Mouse (Mus musculus) megakaryocyte, adult 5-6 weeks (primary cell): ENCODE results near the gene Ttc7. TPM values are rescaled to one million over a fixed set of nuclear protein-coding genes. Genes with fewer than 3 reads are reported as not detected.

Experiments
- ATAC-seq: 2 replicates; pipeline ENCODE4 v1.8.0; 2016; ENCODE audit warnings: mild to moderate bottlenecking, inconsistent platforms; ENCODE audit not compliant: poor library complexity, severe bottlenecking
- total RNA-seq, 2 experiments: library from RNA; stranded (forward) in 1 of 2; stranded (reverse) in 1 of 2; fragments of 153-499, 151-499 nt in 1 of 2; fragments of 221-1000, 200-1000 nt in 1 of 2; gene quantifications; 2 replicates each; pipeline versions ENCODE4 v1.2.3 to v1.2.4; 2015 to 2017

The Ttc7 gene
- total RNA-seq (2015) (78.8 and 94.9 TPM in 2 replicates), total RNA-seq (2017) (94.0 and 96.3 TPM in 2 replicates)

GRCm38 (mm10) chr17:87282706-87283053 lies at the start of gene Ttc7:
Gene Ttc7 (plus strand): TSS chr17:87282886.
- ATAC-seq, result peak; percentile 70

GRCm38 (mm10) chr17:87235019-87235418 lies 47.7 kb upstream of the Ttc7 start:
- ATAC-seq, result no peak

GRCm38 (mm10) chr17:87236725-87237650 lies 45.7 kb upstream of the Ttc7 start:
- ATAC-seq, result no peak

- ATAC-seq, result no peak
These were observed 44.9 kb upstream of the Ttc7 start for GRCm38 (mm10) chr17:87237826-87238225.

GRCm38 (mm10) chr17:87246103-87246502 lies 36.6 kb upstream of the Ttc7 start:
- ATAC-seq, result no peak

- no peak for ATAC-seq
These were observed 28.3 kb upstream of the Ttc7 start for GRCm38 (mm10) chr17:87254384-87254783.

GRCm38 (mm10) chr17:87255672-87256071 lies 27.0 kb upstream of the Ttc7 start:
- peak; percentile 89 for ATAC-seq

- ATAC-seq, result no peak
These were observed 19.3 kb upstream of the Ttc7 start for GRCm38 (mm10) chr17:87263401-87263800.

GRCm38 (mm10) chr17:87264054-87264830 lies 18.4 kb upstream of the Ttc7 start:
- no peak for ATAC-seq

GRCm38 (mm10) chr17:87264927-87265791 lies 17.5 kb upstream of the Ttc7 start:
- no peak; the same call in none of the 2 replicates for ATAC-seq

GRCm38 (mm10) chr17:87265792-87266186 lies 16.9 kb upstream of the Ttc7 start, which contains the start of gene Mcfd2:
Gene Mcfd2 (minus strand): TSS chr17:87265935.
- peak; percentile 96 for ATAC-seq

- no peak for ATAC-seq
These were observed 13.2 kb upstream of the Ttc7 start for GRCm38 (mm10) chr17:87269454-87269853.

GRCm38 (mm10) chr17:87275363-87276341 lies 7.0 kb upstream of the Ttc7 start:
- ATAC-seq, result peak; percentile 75

- ATAC-seq, result peak; percentile 70
These were observed 530 bp upstream of the Ttc7 start for GRCm38 (mm10) chr17:87282007-87282705.

GRCm38 (mm10) chr17:87283055-87283754 lies 519 bp downstream of the Ttc7 start:
- ATAC-seq, result peak; percentile 6; the same call in 1 of the 2 replicates

- ATAC-seq, result peak; percentile 55
These were observed 1.2 kb downstream of the Ttc7 start for GRCm38 (mm10) chr17:87283755-87284481.

- ATAC-seq, result no peak
These were observed 1.9 kb downstream of the Ttc7 start for GRCm38 (mm10) chr17:87284482-87285040.
